Mouse (Mus musculus): Measurements from ENCODE around the gene Kcnj10.

The Kcnj10 gene

DNA sequence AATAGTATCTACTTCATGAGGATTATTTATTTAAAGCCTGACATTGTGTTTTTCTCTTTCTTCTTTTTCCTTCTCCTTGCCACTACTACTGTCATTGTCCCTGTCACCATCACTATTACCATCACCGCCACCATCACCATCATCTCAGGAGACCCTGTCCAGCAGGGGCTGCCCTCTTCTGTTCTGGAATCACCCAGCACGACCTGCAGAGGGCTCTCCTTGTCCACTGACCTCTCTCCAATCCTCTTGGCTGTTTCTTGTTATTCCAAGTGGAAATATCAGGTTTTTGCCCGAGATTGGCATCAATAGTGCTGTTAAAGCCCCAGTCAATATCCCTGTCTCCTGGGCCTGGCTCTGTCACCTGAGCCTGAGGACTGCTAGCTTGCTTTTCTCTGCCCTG is 7.5 kb upstream of the Kcnj10 start:
- DNase-seq: no peak

DNA sequence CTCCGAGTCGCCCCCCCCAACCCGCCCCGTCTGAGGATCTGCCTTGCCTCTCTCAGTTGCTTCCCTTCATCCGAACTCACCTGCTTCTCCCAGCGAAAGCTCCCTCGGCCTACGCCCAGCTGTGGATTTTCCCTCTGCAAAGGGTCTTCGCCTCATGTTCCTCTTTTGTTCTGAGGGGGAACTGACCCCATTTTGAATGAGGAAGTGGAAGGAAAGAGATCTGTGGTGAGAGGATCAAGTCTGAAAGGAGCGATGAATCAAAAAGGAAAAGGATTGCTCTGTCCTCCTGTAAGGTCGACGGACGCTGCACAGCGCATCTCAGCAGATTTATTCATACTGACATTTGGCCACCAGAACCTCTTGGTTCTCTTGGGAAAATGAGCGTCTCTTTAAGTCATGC is 5.2 kb upstream of the Kcnj10 start:
- no peak for DNase-seq

DNA sequence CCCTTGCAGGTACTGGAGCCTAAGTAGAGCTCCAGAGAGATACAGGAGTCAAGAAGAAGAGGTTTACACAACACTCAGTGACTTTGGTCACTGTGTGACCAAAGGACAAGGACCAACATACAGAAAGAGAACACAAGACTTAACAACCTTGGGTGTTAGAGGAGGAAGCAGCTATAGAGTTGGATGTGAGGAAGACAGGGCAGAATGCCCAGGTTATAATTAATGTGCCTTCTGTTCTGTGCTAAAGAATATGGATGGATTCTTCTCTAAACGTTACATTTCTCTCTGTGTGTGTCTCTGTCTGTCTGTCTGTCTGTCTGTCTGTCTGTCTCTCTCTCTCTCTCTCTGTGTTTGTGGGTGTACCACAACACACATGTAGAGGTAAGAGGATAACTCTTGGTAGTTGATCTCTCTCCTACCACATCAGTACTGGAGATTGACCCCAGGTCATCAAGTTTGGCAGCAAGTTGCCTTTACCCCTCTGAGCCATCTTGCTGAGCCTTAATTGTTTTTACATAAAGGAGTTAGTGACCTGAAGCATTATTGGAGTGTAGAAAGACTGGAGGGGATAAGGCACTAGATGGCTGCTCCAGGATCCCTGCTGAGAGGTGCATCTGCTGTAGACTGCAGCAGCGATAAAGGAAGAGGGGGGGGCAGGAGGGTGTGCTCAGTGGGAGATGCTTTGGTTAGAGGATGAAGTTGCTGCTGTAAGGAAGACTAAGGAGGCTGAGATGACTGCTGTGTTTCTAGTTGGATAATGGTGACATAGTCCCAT is 3.4 kb upstream of the Kcnj10 start:
- DNase-seq: no peak

DNA sequence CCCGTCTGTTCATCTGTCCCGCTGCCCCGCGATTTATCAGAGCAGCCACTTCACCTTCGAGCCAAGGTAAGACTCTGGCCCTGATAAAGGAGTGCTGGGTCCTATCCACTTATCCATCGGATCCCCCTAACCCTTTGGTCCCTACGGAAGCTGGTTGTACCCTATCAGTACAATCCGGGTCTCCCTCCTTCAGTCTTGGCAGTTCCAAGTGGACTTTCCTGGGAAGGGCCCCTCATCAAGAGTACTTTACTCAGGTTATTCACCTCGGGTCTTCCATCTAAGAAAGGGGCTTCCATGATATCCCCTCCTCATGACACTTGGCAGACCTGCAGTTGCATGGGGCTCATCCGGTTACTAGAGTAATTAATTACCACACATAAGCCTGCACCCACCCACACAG is 376 bp downstream of the Kcnj10 start:
- no peak for DNase-seq

DNA sequence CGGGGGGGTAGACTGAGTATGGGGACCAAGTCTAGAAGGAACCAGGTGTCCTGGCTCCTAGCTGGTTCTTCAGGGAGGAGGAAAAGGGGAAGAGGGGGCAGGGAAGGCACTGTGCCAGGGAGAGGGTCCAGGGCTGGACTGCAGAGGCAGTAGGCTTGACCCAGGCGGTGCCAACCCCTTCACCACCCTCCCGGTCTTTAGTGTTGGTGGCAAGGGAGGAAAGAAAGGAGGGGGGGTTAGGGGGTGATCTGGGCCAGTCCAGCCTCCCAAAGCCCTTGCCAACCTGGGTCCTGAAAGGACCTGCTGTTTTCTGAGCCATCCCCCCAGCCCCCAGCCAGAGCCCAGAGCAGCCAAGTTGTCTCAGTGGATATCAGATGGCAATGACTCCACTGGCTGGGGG is 1.7 kb downstream of the Kcnj10 start:
- no peak for DNase-seq

DNA sequence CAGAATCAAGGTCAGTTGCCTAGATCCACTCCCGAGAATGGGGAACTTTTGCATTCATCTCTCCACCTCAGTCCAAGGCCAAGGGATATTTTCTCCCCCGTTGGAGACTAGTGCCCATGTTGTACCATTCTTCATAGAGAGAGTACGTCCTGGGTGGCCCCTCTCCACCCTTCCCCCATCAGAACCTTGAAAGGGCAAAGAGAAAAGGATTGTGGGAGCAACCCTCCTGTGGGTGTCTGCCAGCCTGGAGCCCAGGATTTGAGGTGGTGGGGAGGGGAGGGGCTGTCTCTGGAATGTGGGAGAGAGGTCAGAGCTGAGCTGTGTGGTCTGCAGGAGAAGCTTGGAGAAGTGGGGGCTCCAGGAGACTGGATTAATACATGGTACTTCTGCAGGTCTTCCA is 2.9 kb downstream of the Kcnj10 start:
- DNase-seq: no peak

DNA sequence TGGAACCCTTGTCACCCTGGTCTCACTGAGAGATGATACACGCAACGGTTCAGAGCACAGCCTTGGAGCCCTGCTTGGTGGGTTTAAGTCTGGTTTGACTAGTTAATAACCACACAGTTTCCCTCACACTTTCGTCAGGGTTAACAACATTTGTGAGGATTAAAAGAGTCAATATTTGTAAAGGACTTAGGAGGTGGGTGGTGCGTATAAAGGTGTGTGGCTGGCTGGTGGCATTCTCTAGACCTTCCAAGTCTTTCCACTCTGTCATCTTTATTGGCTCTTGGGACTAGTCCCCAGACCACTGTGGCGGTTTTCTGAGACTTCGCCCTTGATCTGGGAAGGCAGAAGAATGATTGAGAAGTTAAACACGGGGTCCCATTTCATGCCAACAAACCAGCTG is 3.8 kb downstream of the Kcnj10 start:
- no peak for DNase-seq

DNA sequence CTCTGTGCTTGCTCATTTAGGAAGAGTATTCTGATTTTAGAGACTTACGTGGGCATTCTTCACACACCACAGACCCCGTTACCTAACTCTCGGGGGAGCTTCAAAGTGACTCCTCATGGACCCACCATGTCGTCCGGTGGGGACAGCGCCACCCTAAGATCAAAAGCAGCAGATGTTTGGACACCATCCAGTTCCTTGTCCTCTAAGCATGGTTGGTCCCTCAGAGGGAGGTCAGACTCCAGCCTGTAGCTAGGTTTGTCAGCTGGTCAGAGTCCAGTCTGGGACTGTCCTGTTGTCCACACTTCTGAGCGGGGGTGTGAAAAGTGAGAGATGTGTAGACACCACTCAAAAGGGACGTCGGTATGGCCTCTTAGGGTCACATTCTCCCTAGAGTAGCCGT is 5.7 kb downstream of the Kcnj10 start:
- DNase-seq: no peak

DNA sequence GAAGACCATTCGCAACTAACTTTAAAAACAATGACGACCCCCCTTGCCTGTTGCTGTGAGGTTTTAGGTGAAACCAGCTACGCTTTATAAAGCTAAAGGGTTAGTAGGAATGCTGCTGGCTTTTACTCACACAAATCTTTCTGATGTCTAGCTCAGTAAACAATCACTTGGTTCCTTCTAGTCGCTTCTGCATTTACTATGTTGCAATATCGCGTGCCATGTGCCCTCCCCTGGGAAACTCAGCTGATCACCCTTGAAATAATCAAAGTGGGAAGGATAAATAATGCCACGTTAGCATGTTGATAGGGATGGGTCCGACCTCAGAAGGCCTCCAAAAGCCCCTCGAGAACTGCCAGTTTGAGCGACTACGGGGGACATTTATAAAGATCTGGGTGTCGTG is 6.4 kb downstream of the Kcnj10 start:
- DNase-seq: no peak

DNA sequence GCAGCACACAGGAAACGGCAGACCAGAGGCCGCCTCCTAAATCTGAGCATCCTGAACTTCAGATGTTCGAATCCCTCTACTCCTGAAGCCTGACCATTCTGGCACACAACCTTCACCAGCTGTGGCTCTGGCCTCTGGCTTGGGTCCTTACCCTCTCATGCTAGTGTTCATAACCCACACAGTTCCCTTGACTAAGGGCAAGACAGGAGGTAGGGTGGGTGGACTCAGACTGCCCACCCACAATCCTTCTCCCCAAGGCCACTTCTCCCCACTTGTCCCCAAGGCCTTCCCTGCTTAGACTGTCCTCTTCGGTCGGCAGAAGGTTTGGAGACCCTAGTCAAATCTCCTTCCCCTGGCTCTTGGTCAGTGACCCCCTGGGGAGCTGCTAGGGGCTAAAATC is 8.5 kb downstream of the Kcnj10 start:
- DNase-seq: no peak

DNA sequence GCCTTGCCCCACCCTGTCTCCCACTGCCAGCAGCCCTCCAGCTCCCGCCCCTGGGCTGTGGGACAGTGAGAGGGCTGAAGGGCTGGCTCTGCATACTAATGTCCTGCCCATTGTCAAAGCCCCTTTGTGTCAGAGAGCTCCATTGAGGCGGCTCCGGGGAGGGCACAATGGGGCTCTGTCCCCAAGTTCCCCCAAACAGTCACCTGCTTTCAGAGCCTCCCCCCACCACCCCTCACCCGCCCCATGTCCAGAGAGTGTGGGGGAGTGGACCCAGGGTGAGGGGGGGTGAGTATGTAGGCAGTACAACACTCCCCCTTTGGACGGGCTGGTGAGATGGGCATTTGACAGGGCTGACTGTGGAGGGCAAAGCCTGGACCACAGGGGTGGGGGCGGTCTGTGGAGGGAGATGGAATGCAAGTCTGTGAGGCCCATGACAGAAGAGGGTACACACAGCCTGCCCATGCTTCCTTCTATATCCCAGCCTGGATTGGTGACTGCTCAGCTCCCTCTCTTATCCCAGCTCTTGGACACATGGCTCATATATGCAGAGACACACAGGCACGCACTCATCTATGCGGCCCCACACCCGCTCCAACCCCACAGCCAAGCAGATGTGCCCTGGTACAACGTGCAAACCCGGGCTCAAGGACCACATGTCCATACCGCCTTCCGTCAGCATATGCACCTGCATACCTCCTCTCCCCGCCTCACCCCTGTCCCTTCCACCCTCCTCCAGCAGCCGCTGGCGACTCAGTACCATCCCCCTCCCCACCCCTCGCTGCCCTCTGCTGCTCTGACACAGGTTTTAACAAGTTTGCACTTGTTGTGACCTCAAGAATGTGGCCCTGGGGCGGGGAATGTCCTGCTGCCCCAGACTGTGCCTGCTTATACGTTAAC is 9.2 kb downstream of the Kcnj10 start:
- DNase-seq: peak; percentile 52

DNA sequence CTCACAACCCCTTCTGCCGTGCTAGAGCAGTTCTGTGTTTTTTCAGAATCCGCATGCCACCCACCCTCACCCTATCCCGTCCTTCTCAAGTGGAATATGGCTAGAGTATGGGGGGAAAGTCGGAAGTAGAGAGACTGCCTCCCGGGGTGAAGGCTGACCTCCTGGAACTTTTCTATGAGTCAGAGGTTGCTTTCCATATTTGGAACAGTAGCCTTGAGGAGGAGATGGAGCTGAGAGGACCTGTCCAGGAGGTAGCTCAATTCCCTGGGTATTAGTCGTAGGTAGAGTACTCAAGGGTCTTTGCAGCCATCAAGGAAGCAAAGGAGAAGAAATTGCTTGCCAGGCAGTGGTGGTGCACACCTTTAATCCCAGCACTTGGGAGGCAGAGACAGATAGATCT is 11.0 kb downstream of the Kcnj10 start:
- DNase-seq: no peak

DNA sequence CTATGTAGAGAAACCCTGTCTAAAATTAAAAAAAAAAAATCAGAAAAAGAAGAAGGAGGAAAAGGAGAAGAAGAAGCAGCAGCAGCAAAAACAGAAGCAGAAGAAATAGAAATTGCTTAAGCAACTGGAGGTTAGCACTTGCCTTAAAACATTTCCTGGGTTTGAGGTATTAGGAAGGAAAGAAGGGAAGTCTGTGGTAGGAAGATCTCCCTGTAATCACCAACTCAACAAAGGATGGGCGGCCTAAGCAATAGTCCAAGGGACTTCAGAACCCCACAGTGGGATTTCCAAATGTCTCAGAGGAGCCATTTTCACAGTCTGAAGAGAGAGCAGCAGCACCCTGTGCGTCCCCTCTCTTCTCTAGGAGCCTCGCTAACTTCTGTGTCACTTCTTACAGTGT is 11.4 kb downstream of the Kcnj10 start:
- DNase-seq: no peak

DNA sequence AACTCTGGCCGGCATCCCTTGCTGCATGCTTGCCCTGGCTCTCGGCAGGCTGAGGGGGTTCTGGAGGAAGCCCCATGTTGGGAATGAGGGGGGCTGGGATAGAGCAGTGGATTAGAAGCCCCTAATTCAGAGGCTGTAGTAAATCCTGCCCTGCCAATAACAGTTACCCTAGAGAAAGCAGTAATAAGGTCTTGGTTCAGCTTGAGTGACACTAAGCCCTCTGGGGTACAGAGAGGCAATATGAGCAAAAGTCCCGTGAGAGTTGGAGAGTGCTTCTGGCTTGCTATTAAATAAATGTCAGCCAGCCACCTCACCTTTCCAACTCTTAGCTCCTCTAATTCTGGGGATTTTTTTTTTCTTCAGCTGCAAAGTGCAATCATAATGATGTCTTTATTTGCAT is 14.3 kb downstream of the Kcnj10 start:
- DNase-seq: no peak

DNA sequence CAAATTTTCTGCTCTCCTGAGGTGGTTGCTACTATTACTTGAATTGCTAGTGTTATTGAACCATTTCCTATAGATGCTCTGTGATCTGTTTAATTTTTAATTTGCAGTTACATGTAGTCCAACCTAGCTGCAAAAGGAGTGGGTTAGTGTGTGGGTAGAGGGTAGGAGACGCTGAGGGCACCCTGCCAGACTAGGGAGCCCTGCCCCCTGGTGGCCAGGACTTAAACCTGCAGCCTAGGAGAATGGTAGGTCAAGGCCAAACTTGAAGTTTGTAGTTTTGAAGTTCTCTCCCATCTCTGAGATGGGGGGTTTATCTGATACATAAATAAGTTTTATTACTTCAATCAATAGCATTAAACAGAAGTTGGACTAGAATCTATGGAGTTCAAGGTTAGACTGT is 16.5 kb downstream of the Kcnj10 start:
- peak; percentile 83 for DNase-seq

DNA sequence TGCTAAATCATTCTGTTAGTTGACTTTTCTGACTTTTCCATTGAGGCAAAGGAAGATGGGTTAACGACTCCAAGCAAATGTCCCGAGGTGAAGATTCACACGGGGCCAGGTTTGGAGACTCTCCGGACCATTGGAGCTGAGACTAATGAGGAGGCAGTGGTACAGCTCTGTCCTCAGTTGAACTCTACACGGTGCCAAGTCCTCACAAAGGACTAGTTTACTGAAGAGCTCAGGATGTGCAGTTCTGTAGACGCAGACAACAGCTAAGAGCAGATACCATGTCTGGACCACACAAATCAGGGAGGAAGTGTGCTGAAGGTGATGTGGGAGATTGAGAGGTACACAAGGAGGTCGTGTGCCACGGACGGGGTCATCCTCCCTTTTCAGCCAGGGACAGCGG is 17.3 kb downstream of the Kcnj10 start:
- no peak for DNase-seq

DNA sequence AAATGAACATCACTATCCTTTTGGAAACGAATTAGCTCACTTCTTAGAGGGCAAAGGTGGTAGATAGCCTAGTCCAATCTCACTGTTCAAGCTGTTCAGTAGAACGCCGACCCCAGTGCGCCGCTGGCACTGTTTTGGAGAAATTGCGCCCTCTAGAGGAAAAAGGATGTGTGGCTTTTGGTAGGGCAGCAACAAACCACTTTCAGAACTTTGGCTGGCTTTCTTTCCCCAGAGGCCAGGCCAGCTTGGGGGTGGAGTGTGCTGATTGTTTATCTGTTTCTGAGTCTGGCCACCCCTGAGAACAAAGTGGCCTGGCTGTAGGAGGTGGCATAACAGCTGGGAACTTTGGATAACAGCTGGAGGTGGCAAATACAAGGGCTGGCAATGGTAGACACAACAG is 23.7 kb downstream of the Kcnj10 start:
- DNase-seq: peak; percentile 68

DNA sequence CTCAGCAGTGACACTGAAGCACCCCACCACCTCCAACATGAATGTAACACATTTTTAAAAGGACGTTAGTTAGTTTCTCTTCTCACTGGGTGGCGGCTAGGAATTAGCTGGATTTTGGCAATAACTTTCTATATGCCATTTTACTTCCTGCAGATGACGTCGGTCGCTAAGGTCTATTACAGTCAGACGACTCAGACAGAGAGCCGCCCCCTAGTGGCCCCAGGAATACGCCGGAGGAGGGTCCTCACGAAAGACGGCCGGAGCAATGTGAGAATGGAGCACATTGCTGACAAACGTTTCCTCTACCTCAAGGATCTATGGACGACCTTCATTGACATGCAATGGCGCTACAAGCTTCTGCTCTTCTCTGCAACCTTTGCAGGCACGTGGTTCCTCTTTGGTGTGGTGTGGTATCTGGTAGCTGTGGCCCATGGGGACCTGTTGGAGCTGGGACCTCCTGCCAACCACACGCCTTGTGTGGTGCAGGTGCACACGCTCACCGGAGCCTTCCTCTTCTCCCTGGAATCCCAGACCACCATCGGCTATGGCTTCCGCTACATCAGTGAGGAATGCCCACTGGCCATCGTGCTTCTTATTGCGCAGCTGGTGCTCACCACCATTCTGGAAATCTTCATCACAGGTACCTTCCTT is 27.9 kb downstream of the Kcnj10 start:
- DNase-seq: peak; percentile 94

DNA sequence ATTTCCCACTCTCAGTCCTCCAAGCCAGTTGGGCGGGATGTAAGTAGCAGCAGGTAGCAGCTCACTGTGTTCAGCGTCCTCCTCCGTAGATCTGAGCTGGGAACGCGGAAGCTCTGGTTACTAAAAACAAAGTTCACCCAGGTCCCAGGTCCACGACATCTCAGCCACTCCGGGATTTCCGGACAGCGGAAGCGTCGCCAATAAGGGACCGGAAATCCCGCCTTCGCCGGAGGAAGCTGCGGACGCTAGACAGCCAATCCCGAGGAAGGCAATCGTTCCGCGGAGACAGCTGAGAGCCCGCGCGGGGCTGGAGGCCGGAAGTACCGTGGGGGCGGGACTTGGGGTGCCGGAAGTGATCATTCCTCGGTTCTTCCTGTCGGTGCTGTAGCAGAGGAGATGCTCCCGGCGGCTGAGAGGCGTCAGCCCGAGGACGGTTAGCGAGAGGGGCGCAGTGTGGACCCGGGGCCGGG is 35.2 kb downstream of the Kcnj10 start, which contains the start of gene Pigm:
TSS of gene Pigm (plus strand) at position 349 of the 470 bp plus-strand sequence.
- DNase-seq: peak; percentile 98

DNA sequence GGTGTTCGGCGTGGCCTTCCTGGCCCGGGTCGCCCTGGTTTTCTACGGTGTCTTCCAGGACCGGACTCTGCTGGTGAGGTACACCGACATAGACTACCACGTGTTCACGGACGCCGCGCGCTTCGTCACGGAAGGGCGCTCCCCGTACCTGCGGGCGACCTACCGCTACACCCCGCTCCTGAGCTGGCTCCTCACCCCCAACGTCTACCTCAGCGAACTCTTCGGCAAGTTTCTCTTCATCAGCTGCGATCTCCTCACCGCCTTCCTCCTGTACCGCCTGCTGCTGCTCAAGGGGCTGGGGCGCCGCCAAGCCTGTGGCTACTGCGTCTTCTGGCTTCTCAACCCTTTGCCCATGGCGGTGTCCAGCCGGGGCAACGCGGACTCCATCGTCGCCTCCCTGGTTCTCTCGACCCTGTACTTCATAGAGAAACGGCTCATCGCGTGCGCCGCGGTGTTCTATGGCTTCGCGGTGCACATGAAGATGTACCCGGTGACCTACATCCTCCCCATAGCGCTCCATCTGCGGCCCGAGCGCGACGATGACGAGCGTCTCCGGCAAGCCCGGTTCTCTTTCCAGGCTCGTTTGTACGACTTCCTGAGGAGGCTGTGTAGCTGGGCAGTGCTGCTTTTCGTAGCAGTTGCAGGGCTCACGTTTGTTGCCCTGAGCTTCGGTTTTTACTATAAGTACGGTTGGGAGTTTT is 35.9 kb downstream of the Kcnj10 start:
- DNase-seq: peak; percentile 67

DNA sequence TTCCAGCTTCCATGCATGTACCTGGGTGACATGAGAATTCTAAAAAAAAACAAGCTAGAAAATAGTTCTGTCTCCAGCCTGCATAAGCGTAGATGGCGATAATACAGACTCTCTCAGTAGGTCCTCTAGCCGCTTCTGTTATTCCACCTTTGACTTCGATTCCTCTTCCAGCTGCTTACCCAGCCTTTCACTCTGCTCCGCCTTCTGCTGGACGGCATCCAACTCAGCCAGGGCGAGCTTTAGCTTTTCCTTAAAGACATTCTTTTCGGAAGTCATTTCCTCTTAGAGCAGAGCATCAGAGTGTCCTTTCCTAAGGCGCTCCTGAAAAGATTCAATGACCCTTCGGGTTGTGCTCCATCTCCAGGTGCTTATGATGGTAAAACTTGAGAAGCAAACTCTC is 39.1 kb downstream of the Kcnj10 start:
- no peak for DNase-seq

DNA sequence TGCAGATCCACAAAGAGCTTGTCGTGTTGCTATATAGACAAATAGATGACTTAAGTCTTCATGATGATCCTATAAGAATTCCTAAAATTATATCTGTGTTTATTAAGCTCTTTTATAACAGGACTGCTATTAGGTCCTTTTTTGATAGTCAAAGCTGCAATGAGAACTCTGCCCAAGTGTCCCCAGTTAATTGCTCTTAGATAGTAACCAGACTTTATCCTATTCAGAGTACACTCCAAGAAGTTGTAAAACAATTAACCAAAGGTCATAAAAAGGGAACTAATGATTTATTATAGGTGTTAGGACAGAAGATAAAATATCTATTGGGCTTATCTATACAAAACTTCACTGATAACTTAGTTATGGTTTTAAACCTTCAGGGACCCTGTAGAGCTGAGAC is 41.1 kb downstream of the Kcnj10 start:
- no peak for DNase-seq

DNA sequence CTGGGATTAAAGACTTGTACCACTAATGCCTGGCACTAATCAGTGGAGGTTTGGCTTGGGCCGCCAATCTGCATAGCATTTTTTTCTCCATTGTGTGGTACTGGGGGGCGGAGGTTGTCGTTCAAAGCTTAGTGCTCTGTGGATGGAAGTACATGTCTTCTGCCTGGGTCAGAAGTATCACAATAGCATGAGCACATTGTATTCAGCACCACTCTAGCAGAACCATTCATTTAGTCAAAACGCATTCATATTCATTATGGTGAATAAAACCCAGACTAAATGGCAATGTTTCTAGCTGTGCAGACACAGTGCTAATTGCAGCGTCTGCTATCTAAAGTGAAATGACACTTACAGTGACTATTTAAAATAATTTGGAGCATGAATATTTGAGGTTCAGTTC is 46.2 kb downstream of the Kcnj10 start:
- DNase-seq: no peak

Measured in thymus, postnatal 4 days (tissue).